Mouse (Mus musculus) myocyte (in vitro differentiated cells): Measurements from ENCODE around the gene Vmn1r33.

Source experiments
- POLR2A ChIP-seq: IDR thresholded peaks from one replicate; pipeline ENCODE4 v1.6.1; 2011; ENCODE audit warnings: low read depth, mild to moderate bottlenecking, control low read depth, moderate library complexity; ENCODE audit not compliant: insufficient read length
- USF1 ChIP-seq: IDR thresholded peaks from one replicate; pipeline ENCODE4 v1.6.1; 2011; ENCODE audit warnings: low read depth, mild to moderate bottlenecking, control low read depth, moderate library complexity

- no peak for TF ChIP-seq USF1
- TF ChIP-seq POLR2A, result no peak
Observed at GRCm38 (mm10) chr6:66595804-66596203, 22.3 kb downstream of the Vmn1r33 start.
